Mouse (Mus musculus): ENCODE results near the gene Leprot. TPM values are rescaled to one million over a fixed set of nuclear protein-coding genes. Genes with fewer than 3 reads are reported as not detected.

Leprot gene
- polyA plus RNA-seq (2012; rRNA removed): 59.2 and 63.7 TPM in 2 replicates

DNA sequence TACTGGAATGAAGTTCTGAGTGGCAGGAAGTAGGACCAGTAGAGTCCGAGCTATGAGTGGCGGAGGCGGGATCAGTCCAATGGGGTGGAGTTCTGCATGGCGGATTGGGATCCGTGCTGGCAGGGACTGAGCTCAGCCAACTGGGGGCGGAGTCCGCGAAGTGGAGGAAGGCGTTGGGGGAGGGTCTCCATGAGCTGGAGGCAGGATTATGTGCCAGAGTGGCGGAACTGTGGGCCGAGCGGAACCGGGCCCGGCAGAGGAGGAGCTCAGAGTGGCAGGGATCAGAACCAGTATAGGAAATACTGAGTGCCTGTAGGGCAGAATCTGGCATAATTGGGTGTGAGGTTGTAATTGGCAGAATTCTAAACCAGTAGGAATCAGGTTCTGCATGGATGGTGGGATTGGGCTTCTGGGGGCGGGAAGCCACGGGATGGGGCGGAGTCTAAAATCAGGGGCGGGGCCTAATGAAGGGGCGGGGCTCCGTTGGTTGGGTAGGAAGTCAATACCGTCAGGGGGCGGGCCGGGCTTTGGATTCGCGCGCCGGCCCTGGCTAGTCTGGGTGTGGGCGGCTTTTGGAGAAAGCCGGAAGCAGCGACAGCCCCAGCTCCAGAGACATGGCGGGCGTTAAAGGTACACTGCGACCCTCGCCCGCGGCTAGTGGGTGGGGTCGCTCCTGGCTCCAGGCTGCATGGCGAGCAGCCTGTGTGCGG is at the start of gene Leprot:
Leprot (plus strand) TSS at position 523 of the 710 bp plus-strand sequence.

Other genes with a start within 250 kb of the Leprot start
- gene Ak4, start 228.4 kb upstream of the Leprot start, polyA plus RNA-seq (2012; rRNA removed): 7.3 and 10.8 TPM in 2 replicates
- gene Dnajc6, start 151.1 kb upstream of the Leprot start, polyA plus RNA-seq (2012; rRNA removed): 1.2 TPM in 2 replicates
- gene Lepr, start 69.7 kb downstream of the Leprot start, polyA plus RNA-seq (2012; rRNA removed): 2.4 and 2.8 TPM in 2 replicates
- gene B020004J07Rik, start 196.3 kb downstream of the Leprot start, polyA plus RNA-seq (2012; rRNA removed): not detected in 2 replicates
- gene C130073F10Rik, start 246.1 kb downstream of the Leprot start, polyA plus RNA-seq (2012; rRNA removed): not detected in 2 replicates